ENCODE assay signal across 8 mouse cellular contexts in the genomic region with DNA sequence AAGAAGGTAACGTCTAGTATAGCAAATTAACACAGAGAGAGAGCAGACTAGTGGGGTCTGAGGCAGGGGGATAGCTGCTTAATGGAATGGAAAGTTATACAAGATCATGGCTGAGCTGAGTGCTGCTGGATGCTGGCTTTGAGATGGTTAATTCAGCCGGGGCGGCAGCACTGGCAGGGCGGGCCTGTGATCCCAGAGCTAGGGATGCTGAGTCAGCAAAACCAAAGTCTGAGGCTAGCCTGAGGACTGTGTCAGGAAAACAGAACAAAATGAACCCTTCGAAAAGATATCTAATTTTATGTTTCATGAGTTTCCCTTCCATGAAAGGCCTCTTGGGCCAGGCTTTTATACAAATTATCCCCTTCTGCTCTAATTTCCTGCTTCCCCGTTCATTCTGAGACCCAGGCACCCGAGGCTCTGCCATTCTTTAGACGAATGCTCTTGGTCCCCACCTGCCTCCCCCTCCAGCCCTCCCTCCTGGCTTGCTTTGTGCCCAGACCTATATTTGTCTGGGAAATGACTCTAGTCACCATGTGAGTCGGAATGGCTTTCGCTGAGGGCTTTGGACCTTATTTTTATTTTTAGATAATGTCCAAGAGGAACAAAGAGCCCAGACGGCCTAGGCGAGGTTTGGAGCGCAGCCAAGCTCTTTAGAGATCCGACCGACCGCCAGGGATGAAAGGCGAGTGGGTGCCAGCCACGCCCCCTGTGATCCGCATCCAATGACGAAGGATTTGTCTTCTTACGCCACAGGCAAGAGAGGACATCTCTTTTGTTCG.
DNase-seq lines count a peak whose midpoint lies in the region; ATAC-seq lines count a peak whose summit lies in the region.

No protein-coding gene starts in this region.

- H3K4me3 ChIP-seq in forebrain, embryonic 11.5 days (ENCODE audit: low read depth, low read length), result no peak overlapping the region
- H3K4me3 ChIP-seq in hindbrain, embryonic 12.5 days, result no peak overlapping the region

- H3K27ac ChIP-seq in forebrain, embryonic 11.5 days (ENCODE audit: low read depth, low read length), result peak overlapping the region; percentile 82
- H3K27ac ChIP-seq in hindbrain, embryonic 12.5 days, result peak overlapping the region; percentile 87

- WGBS in forebrain, embryonic 11.5 days, result 29% methylated on average over 22 of the region's 22 CpGs
- 19% methylated on average over 22 of the region's 22 CpGs for WGBS in hindbrain, embryonic 12.5 days

- peak overlapping the region; percentile 24; the same call in 1 of the 2 replicates for H3K4me2 ChIP-seq in forebrain, embryonic 11.5 days (ENCODE audit: low read depth, low read length, severe bottlenecking)
- no peak overlapping the region; the same call in 1 of the 2 replicates for H3K4me2 ChIP-seq in hindbrain, embryonic 12.5 days (replicated peaks)

- H3K4me1 ChIP-seq in forebrain, embryonic 11.5 days (replicated peaks; ENCODE audit: control insufficient read depth, insufficient read depth, low read length), result peaks cover 9% of the 10 kb centered on the region; the same call in 1 of the 2 replicates
- H3K4me1 ChIP-seq in hindbrain, embryonic 12.5 days, result peaks cover 21% of the 10 kb centered on the region

- H3K9ac ChIP-seq in forebrain, embryonic 11.5 days (ENCODE audit: low read length), result no peak overlapping the region
- H3K9ac ChIP-seq in hindbrain, embryonic 12.5 days, result 0 out of 2 replicates have a peak overlapping the region, but pooled peaks have one; percentile 15

- H3K9me3 ChIP-seq in forebrain, embryonic 11.5 days (ENCODE audit: control insufficient read depth, low read length), result peaks cover 3% of the 10 kb centered on the region; the same call in 1 of the 2 replicates
- H3K9me3 ChIP-seq in hindbrain, embryonic 12.5 days (replicated peaks), result peaks cover 5% of the 10 kb centered on the region; the same call in 1 of the 2 replicates

- peak; percentile 82 to 85 for DNase-seq in cerebellum, postnatal 10 days
- no peak for DNase-seq in cerebellum, adult 11 months
- peak; percentile 82 for DNase-seq in ES-CJ7 (ENCODE audit: low read depth, low spot score)
- DNase-seq in forebrain, embryonic 11.5 days (ENCODE audit: low spot score), result peak; percentile 77
- DNase-seq in lung, postnatal 4 days, result peak; percentile 70 to 82
- DNase-seq in spleen, adult 18-20 months, result no peak
- DNase-seq in left cerebral cortex, adult 18-20 months (ENCODE audit: low spot score in 2 of 2), result no peak

- no peak for ATAC-seq in forebrain, embryonic 11.5 days (replicated peaks; ENCODE audit: low FRiP score)
- peak; percentile 75; the same call in 1 of the 2 replicates for ATAC-seq in hindbrain, embryonic 12.5 days (ENCODE audit: low FRiP score)

- H3K27me3 ChIP-seq in forebrain, embryonic 11.5 days (ENCODE audit: control insufficient read depth, insufficient read depth, low read length), result no peaks in the 10 kb centered on the region
- H3K27me3 ChIP-seq in hindbrain, embryonic 12.5 days, result no peaks in the 10 kb centered on the region

- H3K36me3 ChIP-seq in forebrain, embryonic 11.5 days (ENCODE audit: control insufficient read depth, insufficient read depth, low read length), result no peaks in the 10 kb centered on the region
- H3K36me3 ChIP-seq in hindbrain, embryonic 12.5 days, result no peaks in the 10 kb centered on the region

Comparison
In these comparisons a context has a peak if more than half of its experiments do, and no peak if none do; other contexts are left out.
1. DNase-seq: peak in cerebellum, postnatal 10 days (2 of 2), ES-CJ7 (single experiment), forebrain, embryonic 11.5 days (single experiment) and lung, postnatal 4 days (2 of 2); none in cerebellum, adult 11 months (single experiment), spleen, adult 18-20 months (0 of 2) and left cerebral cortex, adult 18-20 months (0 of 2).